ENCODE assay signal across 11 mouse cellular contexts in the genomic region with DNA sequence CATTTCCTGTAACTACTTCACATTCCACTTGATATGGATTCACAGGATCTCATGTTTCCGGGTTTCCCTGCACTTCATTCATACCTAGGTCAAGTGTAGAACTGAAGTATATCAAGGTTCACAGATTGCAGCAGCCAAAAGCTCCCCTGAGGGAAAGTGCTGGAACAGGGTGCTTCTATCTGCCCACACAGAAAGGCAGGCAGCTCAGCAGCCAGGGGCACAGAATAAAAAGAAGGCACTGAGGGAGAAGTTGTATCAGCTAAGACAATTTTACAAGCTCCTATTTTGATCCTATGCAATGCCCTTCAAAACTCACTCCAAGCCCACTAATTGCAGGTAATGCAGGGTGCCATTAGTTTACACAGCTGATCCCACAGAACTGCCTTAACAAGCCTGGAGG. TPM values are rescaled to one million over a fixed set of nuclear protein-coding genes. Genes with fewer than 3 reads are reported as not detected.
DNase-seq lines count a peak whose midpoint lies in the region; ATAC-seq and TF ChIP-seq lines count a peak whose summit lies in the region.
"Had no signal": no experiment of that assay in that cellular context is flagged by ENCODE, and none has a peak within 500 bp of the region (broad histone marks: within the 10 kb centered on the region; RNA-seq: fewer than 3 reads in every experiment).

No protein-coding gene starts in this region.

- no peak for DNase-seq in forebrain, embryonic 10.5 days (ENCODE audit: extremely low spot score, low spot score)
- no peak for DNase-seq in forebrain, embryonic 11.5 days (ENCODE audit: low spot score)
- DNase-seq in kidney, postnatal 10 days: no peak
- DNase-seq in midbrain, postnatal 0 days (ENCODE audit: low spot score): no peak
- peak; percentile 18 for DNase-seq in telencephalon, adult 2 months (ENCODE audit: low read depth, low spot score)
- no peak for DNase-seq in frontal cortex, adult 2 months (ENCODE audit: extremely low spot score in 1 of 2, low spot score in 1 of 2)
- DNase-seq: adrenal gland, adult 2 months; cerebellum, adult 9-10 months had no signal

- no peaks in the 10 kb centered on the region for H3K27me3 ChIP-seq in forebrain, embryonic 10.5 days (ENCODE audit: poor library complexity, severe bottlenecking)
- H3K27me3 ChIP-seq in forebrain, embryonic 11.5 days (ENCODE audit: control insufficient read depth, insufficient read depth, low read length): no peaks in the 10 kb centered on the region
- H3K27me3 ChIP-seq in kidney, embryonic 14.5 days (ENCODE audit: control insufficient read depth, insufficient read depth, low read length): no peaks in the 10 kb centered on the region
- no peaks in the 10 kb centered on the region for H3K27me3 ChIP-seq in midbrain, postnatal 0 days (ENCODE audit: insufficient read depth, low read length)
- H3K27me3 ChIP-seq in midbrain, embryonic 15.5 days (replicated peaks): no peaks in the 10 kb centered on the region
- H3K27me3 ChIP-seq: heart, embryonic 15.5 days had no signal

- no peak overlapping the region for H3K27ac ChIP-seq in forebrain, embryonic 10.5 days
- H3K27ac ChIP-seq in forebrain, embryonic 11.5 days (ENCODE audit: low read depth, low read length): no peak overlapping the region
- no peak overlapping the region for H3K27ac ChIP-seq in kidney, embryonic 14.5 days (ENCODE audit: low read depth, low read length)
- H3K27ac ChIP-seq in midbrain, postnatal 0 days (ENCODE audit: low read depth, low read length): no peak overlapping the region
- no peak overlapping the region for H3K27ac ChIP-seq in midbrain, embryonic 15.5 days
- H3K27ac ChIP-seq: heart, embryonic 15.5 days had no signal

- no peak for TF ChIP-seq CTCF in midbrain, postnatal 0 days (IDR thresholded peaks at IDR 0.05)

- H3K36me3 ChIP-seq in forebrain, embryonic 10.5 days (replicated peaks): no peaks in the 10 kb centered on the region
- no peaks in the 10 kb centered on the region for H3K36me3 ChIP-seq in forebrain, embryonic 11.5 days (ENCODE audit: control insufficient read depth, insufficient read depth, low read length)
- no peaks in the 10 kb centered on the region for H3K36me3 ChIP-seq in kidney, embryonic 14.5 days (ENCODE audit: control insufficient read depth, insufficient read depth, low read length)
- no peaks in the 10 kb centered on the region for H3K36me3 ChIP-seq in midbrain, postnatal 0 days (ENCODE audit: insufficient read depth, low read length)
- no peaks in the 10 kb centered on the region for H3K36me3 ChIP-seq in midbrain, embryonic 15.5 days (replicated peaks)
- H3K36me3 ChIP-seq: heart, embryonic 15.5 days had no signal

- peaks cover 41% of the 10 kb centered on the region for H3K4me1 ChIP-seq in forebrain, embryonic 10.5 days
- no peaks in the 10 kb centered on the region for H3K4me1 ChIP-seq in forebrain, embryonic 11.5 days (replicated peaks; ENCODE audit: control insufficient read depth, insufficient read depth, low read length)
- H3K4me1 ChIP-seq in kidney, embryonic 14.5 days (ENCODE audit: control insufficient read depth, insufficient read depth, low read length): peaks cover 20% of the 10 kb centered on the region
- 0 out of 2 replicates have a peak, but pooled peaks cover 2% of the 10 kb centered on the region for H3K4me1 ChIP-seq in midbrain, postnatal 0 days (ENCODE audit: insufficient read depth, low read length)
- H3K4me1 ChIP-seq in midbrain, embryonic 15.5 days: peaks cover 17% of the 10 kb centered on the region

- no peak overlapping the region for H3K4me2 ChIP-seq in forebrain, embryonic 11.5 days (ENCODE audit: low read depth, low read length, severe bottlenecking)
- H3K4me2 ChIP-seq in kidney, embryonic 14.5 days (replicated peaks; ENCODE audit: low read depth, low read length): peak overlapping the region; percentile 41
- H3K4me2 ChIP-seq in midbrain, postnatal 0 days (ENCODE audit: low read depth, low read length, poor library complexity, severe bottlenecking): peak overlapping the region; percentile 65; the same call in 1 of the 2 replicates
- H3K4me2 ChIP-seq in midbrain, embryonic 15.5 days: no peak overlapping the region

- no peak overlapping the region for H3K9ac ChIP-seq in forebrain, embryonic 11.5 days (ENCODE audit: low read length)
- H3K9ac ChIP-seq in kidney, embryonic 14.5 days (ENCODE audit: low read depth, low read length): no peak overlapping the region
- H3K9ac ChIP-seq in midbrain, postnatal 0 days (replicated peaks; ENCODE audit: low read length, poor library complexity, severe bottlenecking): no peak overlapping the region
- no peak overlapping the region for H3K9ac ChIP-seq in midbrain, embryonic 15.5 days
- H3K9ac ChIP-seq: heart, embryonic 15.5 days had no signal

- peak overlapping the region; percentile 84; the same call in 1 of the 2 replicates for H3K4me3 ChIP-seq in forebrain, embryonic 10.5 days
- H3K4me3 ChIP-seq in forebrain, embryonic 11.5 days (ENCODE audit: low read depth, low read length): no peak overlapping the region
- H3K4me3 ChIP-seq in kidney, embryonic 14.5 days (ENCODE audit: low read length): no peak overlapping the region
- H3K4me3 ChIP-seq in midbrain, postnatal 0 days (ENCODE audit: low read depth, low read length): no peak overlapping the region
- no peak overlapping the region for H3K4me3 ChIP-seq in midbrain, embryonic 15.5 days

- H3K9me3 ChIP-seq in forebrain, embryonic 10.5 days: peaks cover 3% of the 10 kb centered on the region; the same call in 1 of the 2 replicates
- no peaks in the 10 kb centered on the region for H3K9me3 ChIP-seq in forebrain, embryonic 11.5 days (ENCODE audit: control insufficient read depth, low read length)
- no peaks in the 10 kb centered on the region for H3K9me3 ChIP-seq in kidney, embryonic 14.5 days (ENCODE audit: control insufficient read depth, low read length)
- no peaks in the 10 kb centered on the region for H3K9me3 ChIP-seq in midbrain, postnatal 0 days (ENCODE audit: low read length)
- peaks cover 3% of the 10 kb centered on the region; the same call in 1 of the 2 replicates for H3K9me3 ChIP-seq in midbrain, embryonic 15.5 days
- H3K9me3 ChIP-seq: heart, embryonic 15.5 days had no signal

- no peak for ATAC-seq in forebrain, embryonic 11.5 days (replicated peaks; ENCODE audit: low FRiP score)
- no peak for ATAC-seq in kidney, embryonic 14.5 days (ENCODE audit: low FRiP score, low TSS enrichment)
- no peak for ATAC-seq in midbrain, postnatal 0 days (ENCODE audit: low FRiP score)
- ATAC-seq in midbrain, embryonic 15.5 days (replicated peaks): no peak

- 76% methylated on average over 1 of the region's 1 CpGs for WGBS in forebrain, embryonic 10.5 days
- WGBS in forebrain, embryonic 11.5 days: 80% methylated on average over 1 of the region's 1 CpGs
- 27% methylated on average over 1 of the region's 1 CpGs for WGBS in kidney, embryonic 14.5 days
- 71% methylated on average over 1 of the region's 1 CpGs for WGBS in midbrain, postnatal 0 days
- WGBS in midbrain, embryonic 15.5 days: 68% methylated on average over 1 of the region's 1 CpGs

RNA-seq across cellular contexts. Expression of gene Fam3c, which starts 2.0 kb away (rescaled TPM):
- 31.8 and 33.4 TPM in 2 replicates for polyA plus RNA-seq in forebrain, embryonic 10.5 days (2016; fragmentation: Nextera tagmentation; extraction: Ambion mirVana)
- polyA plus RNA-seq in forebrain, embryonic 11.5 days (2014; fragmentation: Nextera tagmentation; extraction: Ambion mirVana): 34.2 and 35.1 TPM in 2 replicates
- 44.7 and 61.8 TPM in 2 replicates for polyA plus RNA-seq in kidney, embryonic 14.5 days (2014; fragmentation: Nextera tagmentation; extraction: Ambion mirVana)
- total RNA-seq in midbrain, postnatal 0 days (2014; rRNA removed): 68.7 and 74.5 TPM in 2 replicates
- polyA plus RNA-seq in midbrain, postnatal 0 days (2015; fragmentation: Nextera tagmentation; extraction: Ambion mirVana): 130 and 135 TPM in 2 replicates
- 77.8 and 79.4 TPM in 2 replicates for polyA plus RNA-seq in midbrain, embryonic 15.5 days (2015; fragmentation: Nextera tagmentation; extraction: Ambion mirVana)
- polyA plus RNA-seq in frontal cortex, adult 2 months (2012; rRNA removed): 46.1 and 51.6 TPM in 2 replicates

Comparison
In these comparisons a context has a peak if more than half of its experiments do, and no peak if none do; other contexts are left out.
1. H3K4me2 ChIP-seq: peak in kidney, embryonic 14.5 days (single experiment) and midbrain, postnatal 0 days (single experiment); none in forebrain, embryonic 11.5 days (single experiment) and midbrain, embryonic 15.5 days (single experiment).